Mouse (Mus musculus) stomach, embryonic 14.5 days (tissue): ENCODE data around the gene Myo19. TPM values are rescaled to one million over a fixed set of nuclear protein-coding genes. Genes with fewer than 3 reads are reported as not detected.
A peak's percentile ranks its signal among the peaks of the same experiment; 100 is the strongest.

Experiments
- ATAC-seq: fragments of 200-750 bp; cut with Nextera tagmentation; 2 replicates; pipeline ENCODE4 v1.8.0; 2017; ENCODE audit warnings: low read depth, moderate TSS enrichment; ENCODE audit not compliant: insufficient number of reproducible peaks, insufficient read depth, low FRiP score
- H3K27ac ChIP-seq: fragments of 300-500 bp; sonication (generic); 2 replicates; pipeline ENCODE4 v1.5.1; 2014; ENCODE audit warnings: mild to moderate bottlenecking, low read length, moderate library complexity, mixed read lengths
- H3K27me3 ChIP-seq: fragments of 300-500 bp; sonication (generic); 2 replicates; pipeline ENCODE4 v1.6.1; 2014; ENCODE audit warnings: low read length, control low read depth, mixed read lengths; ENCODE audit not compliant: control insufficient read depth, insufficient read depth
- H3K36me3 ChIP-seq: fragments of 300-500 bp; sonication (generic); 2 replicates; pipeline ENCODE4 v1.6.1; 2014; ENCODE audit warnings: mild to moderate bottlenecking, control low read depth, low read length, moderate library complexity, mixed read lengths; ENCODE audit not compliant: control insufficient read depth, insufficient read depth
- H3K4me1 ChIP-seq: fragments of 300-500 bp; sonication (generic); 2 replicates; pipeline ENCODE4 v1.6.1; 2014; ENCODE audit warnings: low read length, control low read depth, mixed read lengths; ENCODE audit not compliant: control insufficient read depth, insufficient read depth
- H3K4me2 ChIP-seq: fragments of 300-500 bp; sonication (generic); replicated peaks from 2 replicates; pipeline ENCODE4 v1.6.1; 2014; ENCODE audit warnings: low read depth, low read length, control low read depth
- H3K4me3 ChIP-seq: fragments of 300-500 bp; sonication (generic); 2 replicates; pipeline ENCODE4 v1.5.1; 2014; ENCODE audit warnings: low read depth, low read length, control low read depth
- H3K9ac ChIP-seq: fragments of 300-500 bp; sonication (generic); replicated peaks from 2 replicates; pipeline ENCODE4 v1.6.1; 2014; ENCODE audit warnings: low read depth, mild to moderate bottlenecking, control low read depth, low read length, moderate library complexity, mixed read lengths
- H3K9me3 ChIP-seq: fragments of 300-500 bp; sonication (generic); 2 replicates; pipeline ENCODE4 v1.6.1; 2016; ENCODE audit warnings: low read depth, low read length, control low read depth; ENCODE audit not compliant: control insufficient read depth
- WGBS: fragments of 180-500 bp; shearing (Covaris S2); extraction: QIAGEN DNeasy Blood & Tissue Kit; methylation state at CpG from one replicate; pipeline ENCODE4 v1.1.7; 2014; 5-methylcytosine and 5-hydroxymethylcytosine counted together
- polyA plus RNA-seq: library from polyadenylated mRNA; unstranded; fragments of >200 nt; fragmentation: Nextera tagmentation; extraction: Ambion mirVana; gene quantifications from 2 replicates; pipeline ENCODE4 v1.2.1, GENCODE M21; 2014

The Myo19 gene
- polyA plus RNA-seq, 1 experiment from 2014 or later = 9.3 TPM

DNA sequence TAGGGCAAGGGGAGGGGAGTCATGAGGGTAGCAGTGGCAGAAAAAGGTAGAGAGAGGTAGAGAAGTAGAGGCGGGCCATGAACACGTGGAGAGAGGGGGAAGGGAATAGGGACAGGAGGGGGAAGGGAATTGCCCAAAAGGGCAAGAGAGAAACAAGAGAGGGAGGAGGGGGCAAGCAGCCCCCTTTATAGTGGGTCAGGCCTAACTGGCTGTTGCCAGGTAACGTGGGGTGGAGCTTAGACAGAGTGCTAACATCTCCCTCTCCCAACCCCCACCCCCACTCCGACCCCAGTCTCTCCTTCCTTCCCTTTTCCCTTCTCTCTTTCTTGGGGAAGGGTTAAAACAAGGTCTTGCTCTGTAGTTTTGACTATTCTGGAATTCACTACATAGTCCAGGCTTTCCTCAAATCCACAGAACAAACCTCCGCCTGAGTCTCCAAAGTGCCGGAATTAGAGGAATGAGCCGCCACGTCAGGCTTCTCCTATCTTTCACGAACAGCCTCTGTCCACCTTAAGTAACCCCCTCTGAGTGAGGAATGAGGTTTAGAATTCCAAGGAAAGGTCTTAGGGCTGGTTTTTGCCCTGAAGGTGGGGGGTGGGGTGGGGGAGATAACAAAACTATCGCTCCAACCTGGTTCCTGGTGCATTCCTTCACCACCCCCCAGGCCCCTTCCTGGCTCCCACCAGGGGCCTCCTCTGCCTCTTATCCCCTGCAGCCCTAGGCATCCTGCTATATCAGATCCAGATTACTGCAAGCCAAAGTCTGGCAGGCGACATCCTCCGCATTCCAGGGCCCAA is 64.9 kb downstream of the Myo19 start:
- Histone ChIP-seq H3K4me2 (no peak overlapping the region), H3K27me3 (no peaks in the 10 kb centered on the region), H3K4me3 (no peak overlapping the region), H3K9me3 (no peaks in the 10 kb centered on the region), H3K27ac (no peak overlapping the region), H3K4me1 (0 out of 2 replicates have a peak, but pooled peaks cover 2% of the 10 kb centered on the region), H3K9ac (no peak overlapping the region), H3K36me3 (no peaks in the 10 kb centered on the region)
- no peak for ATAC-seq
- WGBS = 2% methylated on average over 12 of the region's 12 CpGs

DNA sequence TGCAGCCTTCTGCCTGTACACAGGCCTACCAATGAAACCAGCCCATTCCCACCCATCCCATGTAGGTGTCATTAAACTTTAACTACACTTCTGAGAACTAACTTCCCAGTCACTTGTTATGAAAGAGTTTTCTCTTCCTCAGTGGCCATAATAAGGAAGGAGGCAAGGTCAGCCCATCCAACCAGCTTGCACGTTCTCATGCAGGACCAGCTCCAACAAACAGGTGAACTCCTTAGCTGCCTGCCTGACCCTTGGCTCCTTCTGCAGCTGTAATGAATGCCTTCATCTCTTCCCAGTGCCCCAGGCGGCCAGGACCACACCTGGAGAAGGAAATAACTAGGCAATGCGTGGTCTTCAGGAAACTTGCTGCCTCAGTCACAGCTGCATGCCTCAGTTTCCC is 65.9 kb downstream of the Myo19 start:
- no peak overlapping the region for H3K9ac ChIP-seq
- H3K36me3 ChIP-seq = no peaks in the 10 kb centered on the region
- 29% methylated on average over 3 of the region's 3 CpGs for WGBS
- H3K27ac ChIP-seq = no peak overlapping the region
- H3K27me3 ChIP-seq = no peaks in the 10 kb centered on the region
- no peak overlapping the region for H3K4me2 ChIP-seq
- H3K4me3 ChIP-seq = no peak overlapping the region
- ATAC-seq = no peak
- H3K4me1 ChIP-seq = 0 out of 2 replicates have a peak, but pooled peaks cover 2% of the 10 kb centered on the region
- no peaks in the 10 kb centered on the region for H3K9me3 ChIP-seq

DNA sequence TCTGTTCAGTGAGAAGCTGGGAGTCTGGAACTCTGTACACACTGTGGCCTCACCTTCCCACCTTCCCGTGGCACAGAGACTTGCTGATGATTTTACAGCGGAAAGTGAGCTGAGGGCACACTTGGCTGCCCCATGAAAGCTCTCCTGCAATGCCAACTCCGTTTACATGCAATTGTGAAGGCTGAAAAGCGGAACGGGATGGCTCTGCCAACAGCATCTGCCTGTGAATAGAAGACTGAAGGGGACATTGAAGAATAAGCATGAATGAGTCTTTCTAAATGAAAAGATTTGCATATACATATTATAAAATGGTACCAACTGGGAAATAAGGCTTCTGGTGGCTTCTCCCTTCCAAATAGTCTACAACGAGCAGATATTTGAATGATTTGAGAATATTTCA is 67.3 kb downstream of the Myo19 start:
- Histone ChIP-seq H3K27me3 (no peaks in the 10 kb centered on the region), H3K9ac (no peak overlapping the region), H3K36me3 (no peaks in the 10 kb centered on the region), H3K4me1 (0 out of 2 replicates have a peak, but pooled peaks cover 2% of the 10 kb centered on the region), H3K9me3 (no peaks in the 10 kb centered on the region), H3K4me2 (no peak overlapping the region), H3K27ac (no peak overlapping the region), H3K4me3 (no peak overlapping the region)
- no peak for ATAC-seq
- whole genome bisulfite sequencing = 75% methylated on average over 6 of the region's 6 CpGs

DNA sequence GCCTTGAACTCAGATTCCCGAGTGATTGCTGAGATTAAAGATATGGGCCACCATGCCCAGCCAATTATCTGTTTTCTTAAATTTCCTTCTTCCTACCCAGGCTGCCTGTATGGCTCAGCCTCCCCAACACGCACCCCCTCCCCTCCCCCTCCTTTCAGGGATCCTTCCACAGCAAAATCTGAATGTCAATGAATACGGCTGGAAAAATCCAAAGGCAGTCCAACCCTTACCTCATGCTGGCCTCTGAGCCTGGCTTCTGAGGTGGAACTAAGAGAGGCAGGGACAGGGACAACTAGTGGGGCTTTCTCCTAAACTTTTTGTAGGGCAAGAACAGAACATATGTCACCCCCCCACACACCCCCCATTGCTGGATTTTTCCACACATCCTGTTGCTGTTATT is 68.2 kb downstream of the Myo19 start:
- Histone ChIP-seq H3K27me3 (no peaks in the 10 kb centered on the region), H3K9me3 (no peaks in the 10 kb centered on the region), H3K27ac (no peak overlapping the region), H3K36me3 (no peaks in the 10 kb centered on the region), H3K4me3 (no peak overlapping the region), H3K9ac (no peak overlapping the region), H3K4me1 (0 out of 2 replicates have a peak, but pooled peaks cover 2% of the 10 kb centered on the region), H3K4me2 (no peak overlapping the region)
- no peak for ATAC-seq
- WGBS = 58% methylated on average over 3 of the region's 3 CpGs

DNA sequence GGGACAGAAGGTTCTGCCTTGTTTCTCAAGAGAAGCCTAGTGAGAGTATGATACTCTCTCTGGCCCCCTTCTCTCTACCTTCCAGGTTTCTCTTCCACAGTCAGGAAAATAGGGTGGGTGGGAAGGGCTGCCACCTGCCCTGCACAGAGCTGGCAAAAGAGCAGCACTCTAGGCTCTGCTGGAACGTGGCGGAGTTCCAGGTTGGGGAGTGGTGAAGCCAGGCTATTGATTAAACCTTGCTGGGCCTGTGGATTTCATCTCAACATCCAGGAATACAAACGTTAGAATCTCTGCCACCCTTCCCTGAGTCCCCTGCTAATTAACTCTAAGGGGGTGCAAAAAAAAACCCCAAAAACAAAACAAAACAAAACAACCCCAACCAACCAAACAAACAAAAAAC is 68.6 kb downstream of the Myo19 start:
- Histone ChIP-seq H3K9me3 (no peaks in the 10 kb centered on the region), H3K4me1 (0 out of 2 replicates have a peak, but pooled peaks cover 2% of the 10 kb centered on the region), H3K4me2 (no peak overlapping the region), H3K27me3 (no peaks in the 10 kb centered on the region), H3K36me3 (no peaks in the 10 kb centered on the region), H3K9ac (no peak overlapping the region), H3K4me3 (no peak overlapping the region), H3K27ac (no peak overlapping the region)
- no peak for ATAC-seq
- 45% methylated on average over 3 of the region's 3 CpGs for WGBS

DNA sequence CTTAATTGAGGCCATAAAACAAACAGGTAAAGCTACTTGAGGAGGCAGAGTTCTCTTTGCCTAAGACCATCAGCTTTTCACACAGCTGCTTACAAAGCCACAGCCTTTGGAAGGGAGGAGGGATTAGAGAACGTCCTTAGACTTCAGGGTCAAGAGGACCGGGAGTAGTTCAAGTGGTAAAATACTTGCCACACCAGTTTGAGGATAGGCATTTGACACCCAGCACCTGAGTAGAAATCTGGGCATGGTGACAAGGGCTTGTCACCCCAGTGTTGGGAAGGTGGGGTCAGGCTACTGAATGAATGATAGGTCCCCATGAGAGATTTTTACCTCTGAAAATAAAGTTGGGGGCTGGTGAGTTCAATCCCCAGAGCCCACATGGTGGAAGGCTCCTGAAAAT is 72.7 kb downstream of the Myo19 start:
- no peak overlapping the region for H3K4me2 ChIP-seq
- H3K36me3 ChIP-seq = no peaks in the 10 kb centered on the region
- H3K27ac ChIP-seq = no peak overlapping the region
- no peaks in the 10 kb centered on the region for H3K9me3 ChIP-seq
- H3K27me3 ChIP-seq = peaks cover 7% of the 10 kb centered on the region; the same call in 1 of the 2 replicates
- no peak for ATAC-seq
- 36% methylated on average over 2 of the region's 2 CpGs for WGBS
- no peak overlapping the region for H3K4me3 ChIP-seq
- peaks cover 2% of the 10 kb centered on the region; the same call in 1 of the 2 replicates for H3K4me1 ChIP-seq
- no peak overlapping the region for H3K9ac ChIP-seq

DNA sequence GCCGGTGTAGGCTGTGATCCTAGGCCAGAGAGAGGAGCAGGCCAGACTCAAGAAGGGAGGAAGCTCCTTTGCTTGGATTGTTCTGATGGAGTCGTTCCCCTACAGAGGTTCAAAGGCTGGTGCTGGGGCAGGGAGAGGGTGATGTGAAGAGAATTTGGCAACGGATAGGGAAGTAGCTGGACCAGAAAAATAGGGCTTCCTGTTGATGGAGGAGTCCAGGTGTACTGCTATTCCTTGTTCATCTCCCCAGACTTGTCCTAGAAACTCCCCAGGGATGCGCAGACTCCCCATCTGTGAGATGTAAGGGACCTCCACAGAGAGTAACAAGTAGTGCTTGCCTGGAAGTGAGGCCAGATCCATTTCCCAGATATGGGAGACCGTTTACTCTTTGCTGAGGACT is 76.5 kb downstream of the Myo19 start:
- Histone ChIP-seq H3K9ac (no peak overlapping the region), H3K9me3 (no peaks in the 10 kb centered on the region), H3K27me3 (peaks cover 14% of the 10 kb centered on the region; the same call in 1 of the 2 replicates), H3K4me3 (no peak overlapping the region), H3K36me3 (no peaks in the 10 kb centered on the region), H3K4me2 (no peak overlapping the region), H3K27ac (no peak overlapping the region), H3K4me1 (peaks cover 5% of the 10 kb centered on the region; the same call in 1 of the 2 replicates)
- ATAC-seq = no peak
- WGBS = 29% methylated on average over 5 of the region's 5 CpGs

DNA sequence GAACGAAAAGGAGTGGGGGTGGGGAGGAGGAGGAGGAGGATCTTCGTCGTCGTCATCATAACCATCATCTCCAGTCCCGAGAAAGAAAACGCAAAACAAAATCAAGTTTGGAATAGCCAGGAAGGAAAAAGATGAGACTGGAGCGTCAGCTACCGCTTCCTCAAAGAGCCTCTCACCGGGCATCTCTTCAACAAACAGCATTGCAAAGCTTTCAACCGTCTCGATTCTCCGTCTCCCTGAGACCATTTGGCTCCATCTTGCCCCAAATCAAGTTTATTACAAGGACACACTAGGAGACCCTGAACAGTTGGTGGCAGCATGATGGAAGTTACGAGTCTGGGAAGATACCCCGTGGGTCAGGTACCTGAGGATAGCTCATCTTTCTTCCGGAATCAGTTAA is 77.2 kb downstream of the Myo19 start:
- no peak overlapping the region for H3K9ac ChIP-seq
- peak overlapping the region; percentile 23 for H3K4me3 ChIP-seq
- no peaks in the 10 kb centered on the region for H3K9me3 ChIP-seq
- H3K36me3 ChIP-seq = no peaks in the 10 kb centered on the region
- no peak for ATAC-seq
- peaks cover 14% of the 10 kb centered on the region; the same call in 1 of the 2 replicates for H3K27me3 ChIP-seq
- no peak overlapping the region for H3K27ac ChIP-seq
- H3K4me2 ChIP-seq = peak overlapping the region; percentile 39
- 10% methylated on average over 15 of the region's 15 CpGs for WGBS
- peaks cover 5% of the 10 kb centered on the region; the same call in 1 of the 2 replicates for H3K4me1 ChIP-seq
